Mouse (Mus musculus) myocyte (in vitro differentiated cells): ENCODE measurements around the gene Gsap. TPM values are rescaled to one million over a fixed set of nuclear protein-coding genes. Genes with fewer than 3 reads are reported as not detected.

Experiments used
- H3K27me3 ChIP-seq: one replicate; pipeline ENCODE4 v1.6.1; 2011; ENCODE audit not compliant: control insufficient read depth, insufficient read depth, insufficient read length
- H3K36me3 ChIP-seq: one replicate; pipeline ENCODE4 v1.6.1; 2011; ENCODE audit not compliant: control insufficient read depth, insufficient read depth
- H3K4me2 ChIP-seq: one replicate; pipeline ENCODE4 v1.6.1; 2011; ENCODE audit warnings: low read depth, control low read depth
- H3K4me3 ChIP-seq: one replicate; pipeline ENCODE4 v1.5.1; 2011; ENCODE audit warnings: mild to moderate bottlenecking, control low read depth, moderate library complexity
- H3K79me2 ChIP-seq: one replicate; pipeline ENCODE4 v1.6.1; 2011; ENCODE audit not compliant: control insufficient read depth, insufficient read depth
- H3ac ChIP-seq: one replicate; pipeline ENCODE4 v1.6.1; 2011; ENCODE audit not compliant: control insufficient read depth, insufficient read length
- CEBPB ChIP-seq: IDR thresholded peaks from 2 replicates; pipeline ENCODE4 v1.6.1; 2011; ENCODE audit warnings: mild to moderate bottlenecking, moderate library complexity; ENCODE audit not compliant: poor library complexity, insufficient read depth, severe bottlenecking
- E2F4 ChIP-seq: IDR thresholded peaks from one replicate; pipeline ENCODE4 v1.6.1; 2011; ENCODE audit warnings: mild to moderate bottlenecking, control low read depth, moderate library complexity; ENCODE audit not compliant: insufficient read depth
- MAX ChIP-seq: IDR thresholded peaks from one replicate; pipeline ENCODE4 v1.6.1; 2011; ENCODE audit warnings: low read depth, mild to moderate bottlenecking, control low read depth
- MYOD1 ChIP-seq, 3 experiments: IDR thresholded peaks; one replicate each; pipeline ENCODE4 v1.6.1; 2011; ENCODE audit warnings: control low read depth in 2 of 3, low read depth in 2 of 3, mild to moderate bottlenecking in 2 of 3, moderate library complexity in 1 of 3; ENCODE audit not compliant: insufficient read length in 2 of 3, control insufficient read depth in 1 of 3
- MYOG ChIP-seq, 3 experiments: IDR thresholded peaks; one replicate each; pipeline ENCODE4 v1.6.1; 2011; ENCODE audit warnings: control low read depth in 2 of 3, low read depth in 2 of 3, mild to moderate bottlenecking in 2 of 3; ENCODE audit not compliant: insufficient read length in 2 of 3, control insufficient read depth in 1 of 3, insufficient read depth in 1 of 3
- POLR2A ChIP-seq: IDR thresholded peaks from one replicate; pipeline ENCODE4 v1.6.1; 2011; ENCODE audit warnings: low read depth, mild to moderate bottlenecking, control low read depth, moderate library complexity; ENCODE audit not compliant: insufficient read length
- POLR2AphosphoS2 ChIP-seq: IDR thresholded peaks from one replicate; pipeline ENCODE4 v1.6.1; 2011; ENCODE audit warnings: low read depth, control low read depth; ENCODE audit not compliant: insufficient read length
- REST ChIP-seq: IDR thresholded peaks from one replicate; pipeline ENCODE4 v1.6.1; 2011; ENCODE audit warnings: mild to moderate bottlenecking, control low read depth, moderate library complexity; ENCODE audit not compliant: insufficient read depth, insufficient read length
- SRF ChIP-seq: IDR thresholded peaks from one replicate; pipeline ENCODE4 v1.6.1; 2011; ENCODE audit warnings: low read depth; ENCODE audit not compliant: control insufficient read depth, insufficient read length
- TCF12 ChIP-seq: IDR thresholded peaks from one replicate; pipeline ENCODE4 v1.6.1; 2011; ENCODE audit warnings: mild to moderate bottlenecking, control low read depth; ENCODE audit not compliant: poor library complexity, insufficient read depth, severe bottlenecking
- TCF3 ChIP-seq: IDR thresholded peaks from one replicate; pipeline ENCODE4 v1.6.1; 2011; ENCODE audit warnings: low read depth, control low read depth; ENCODE audit not compliant: insufficient read length
- USF1 ChIP-seq: IDR thresholded peaks from one replicate; pipeline ENCODE4 v1.6.1; 2011; ENCODE audit warnings: low read depth, mild to moderate bottlenecking, control low read depth, moderate library complexity
- polyA plus RNA-seq: library from polyadenylated mRNA; unstranded; fragments of >200 nt; fragmentation: generic; extraction: Trizol; gene quantifications from one replicate; pipeline ENCODE4 v1.2.1, GENCODE M21; 2012; ENCODE audit warnings: missing spikeins

Gene Gsap
- polyA plus RNA-seq, 1 experiment: 2.6 TPM

DNA sequence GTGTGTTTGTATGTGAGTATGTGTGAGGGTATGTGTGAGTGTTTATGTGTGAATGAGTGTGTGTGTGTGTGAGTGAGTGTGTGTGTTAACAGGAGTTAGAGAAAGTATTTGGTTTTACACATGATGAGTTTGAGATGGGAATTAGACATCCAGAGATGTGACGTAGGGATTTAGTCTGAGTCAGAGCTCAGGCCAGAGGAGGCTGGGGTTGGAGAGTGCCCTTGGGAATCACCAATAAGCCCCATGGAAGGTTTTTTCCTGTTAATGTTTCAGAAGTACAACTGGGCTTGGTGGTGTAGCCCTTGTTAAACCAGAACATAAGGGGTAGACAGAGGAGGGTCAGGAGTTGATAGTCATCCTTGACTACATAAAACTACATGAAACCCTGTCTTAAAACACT, 25.4 kb downstream of the Gsap start:
- H3K36me3 ChIP-seq: no peaks in the 10 kb centered on the region
- TF ChIP-seq USF1 (no peak), SRF (no peak), MYOD1 (IDR thresholded peaks at IDR 0.05; ENCODE audit: control insufficient read depth in 1 of 3, insufficient read length in 2 of 3, low read depth in 2 of 3) (no peak), REST (no peak), POLR2A (no peak)
- no peaks in the 10 kb centered on the region for H3K79me2 ChIP-seq
- H3K4me3 ChIP-seq: no peak overlapping the region
- no peak overlapping the region for H3ac ChIP-seq
- H3K27me3 ChIP-seq: no peaks in the 10 kb centered on the region
- peak overlapping the region; percentile 7 for H3K4me2 ChIP-seq

DNA sequence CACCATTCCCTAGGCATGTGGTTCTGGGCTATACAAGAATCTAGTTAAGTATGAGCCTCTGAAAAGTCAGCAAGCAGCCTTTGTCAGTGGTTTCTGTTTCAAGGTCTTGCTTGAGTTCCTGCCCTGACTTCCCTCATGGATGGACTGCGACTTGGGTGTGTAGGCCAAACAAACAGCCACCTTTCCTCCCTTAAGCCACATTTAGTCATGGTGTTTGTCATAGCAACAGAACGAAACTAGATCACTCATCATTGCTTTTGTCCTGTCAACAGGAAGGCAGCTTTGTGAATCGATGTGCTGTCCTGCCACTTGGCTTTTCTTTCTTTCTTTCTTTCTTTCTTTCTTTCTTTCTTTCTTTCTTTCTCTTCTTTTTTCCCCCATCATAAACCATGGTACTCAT, 26.9 kb downstream of the Gsap start:
- no peaks in the 10 kb centered on the region for H3K27me3 ChIP-seq
- no peaks in the 10 kb centered on the region for H3K79me2 ChIP-seq
- TF ChIP-seq POLR2A (no peak), TCF3 (no peak), MYOG (IDR thresholded peaks at IDR 0.05; ENCODE audit: control insufficient read depth in 1 of 3, insufficient read depth in 1 of 3, insufficient read length in 2 of 3, low read depth in 2 of 3) (no peak), SRF (no peak), TCF12 (no peak), E2F4 (no peak), REST (no peak)
- no peak overlapping the region for H3ac ChIP-seq
- H3K36me3 ChIP-seq: no peaks in the 10 kb centered on the region
- no peak overlapping the region for H3K4me2 ChIP-seq
- H3K4me3 ChIP-seq: no peak overlapping the region

DNA sequence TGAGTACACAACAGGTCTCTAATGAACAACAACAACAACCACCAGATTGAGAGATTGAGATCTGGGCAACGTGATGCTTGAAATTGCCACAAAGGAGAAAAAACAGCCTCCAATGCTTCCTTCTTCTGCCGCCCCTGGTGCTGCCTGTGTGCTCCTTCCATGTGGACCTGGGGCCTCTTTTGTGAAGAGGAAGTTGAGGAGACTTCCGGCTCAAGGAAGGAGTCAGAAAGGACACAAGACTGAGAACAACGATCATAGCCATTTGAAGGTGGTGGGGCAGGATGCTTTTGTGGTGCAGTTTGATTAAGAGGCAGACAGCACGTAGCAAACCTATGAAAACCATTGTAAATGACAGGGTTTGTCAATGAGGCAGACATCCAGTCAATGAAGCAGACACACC, 27.7 kb downstream of the Gsap start:
- Histone ChIP-seq H3K36me3 (no peaks in the 10 kb centered on the region), H3K27me3 (no peaks in the 10 kb centered on the region), H3K4me3 (no peak overlapping the region), H3K4me2 (no peak overlapping the region), H3K79me2 (no peaks in the 10 kb centered on the region), H3ac (no peak overlapping the region)
- TF ChIP-seq TCF3 (no peak), TCF12 (no peak), MYOG (IDR thresholded peaks at IDR 0.05; ENCODE audit: control insufficient read depth in 1 of 3, insufficient read depth in 1 of 3, insufficient read length in 2 of 3, low read depth in 2 of 3) (no peak), CEBPB (no peak), SRF (no peak), MYOD1 (IDR thresholded peaks at IDR 0.05; ENCODE audit: control insufficient read depth in 1 of 3, insufficient read length in 2 of 3, low read depth in 2 of 3) (no peak), E2F4 (no peak), POLR2AphosphoS2 (no peak), MAX (no peak), USF1 (no peak), REST (no peak)

- peaks cover 4% of the 10 kb centered on the region for H3K36me3 ChIP-seq
- no peaks in the 10 kb centered on the region for H3K79me2 ChIP-seq
- TF ChIP-seq MYOG (IDR thresholded peaks at IDR 0.05; ENCODE audit: control insufficient read depth in 1 of 3, insufficient read depth in 1 of 3, insufficient read length in 2 of 3, low read depth in 2 of 3): no peak
- TF ChIP-seq SRF: no peak
- no peak for TF ChIP-seq MYOD1 (IDR thresholded peaks at IDR 0.05; ENCODE audit: control insufficient read depth in 1 of 3, insufficient read length in 2 of 3, low read depth in 2 of 3)
- no peak for TF ChIP-seq TCF3
- no peak for TF ChIP-seq POLR2A
- TF ChIP-seq POLR2AphosphoS2: no peak
- no peak for TF ChIP-seq REST
- no peak for TF ChIP-seq TCF12
- no peak for TF ChIP-seq CEBPB
- no peak overlapping the region for H3K4me2 ChIP-seq
- no peak overlapping the region for H3ac ChIP-seq
- H3K27me3 ChIP-seq: no peaks in the 10 kb centered on the region
- no peak overlapping the region for H3K4me3 ChIP-seq
Measured at GRCm38 (mm10) chr5:21217453-21218294, 31.6 kb downstream of the Gsap start.

DNA sequence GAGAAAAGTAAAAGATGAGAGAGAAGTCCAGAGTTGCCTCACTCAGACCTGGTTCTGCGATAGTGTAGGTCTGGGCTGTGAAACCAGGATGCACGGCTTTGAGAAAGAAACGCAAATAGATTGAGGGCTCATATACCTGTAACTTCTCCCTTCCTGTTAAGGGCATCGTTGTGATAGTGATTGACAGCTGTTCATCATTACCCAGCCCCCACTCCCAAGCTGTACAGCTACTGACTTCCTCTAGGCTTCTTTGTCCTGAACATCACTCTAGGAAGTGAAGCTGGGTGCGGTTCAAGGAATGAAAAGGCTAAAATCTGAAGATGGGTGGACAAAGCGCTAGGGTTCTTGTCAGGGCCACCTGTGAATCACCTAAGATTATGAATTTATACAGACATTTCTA, 46.8 kb downstream of the Gsap start:
- no peaks in the 10 kb centered on the region for H3K79me2 ChIP-seq
- H3ac ChIP-seq: no peak overlapping the region
- H3K36me3 ChIP-seq: no peaks in the 10 kb centered on the region
- H3K4me2 ChIP-seq: no peak overlapping the region
- H3K4me3 ChIP-seq: no peak overlapping the region
- TF ChIP-seq USF1 (no peak), E2F4 (no peak), SRF (no peak), REST (no peak), TCF12 (no peak)
- H3K27me3 ChIP-seq: no peaks in the 10 kb centered on the region
